Mouse (Mus musculus) small intestine, adult 2 months (tissue): ENCODE results near the gene Ascl3. TPM values are rescaled to one million over a fixed set of nuclear protein-coding genes. Genes with fewer than 3 reads are reported as not detected.

Source experiments
- H3K27ac ChIP-seq: fragments of 200-500 bp; 2 replicates; pipeline ENCODE4 v1.5.1; 2012; ENCODE audit warnings: low read depth, low read length, control low read depth, inconsistent platforms; ENCODE audit not compliant: insufficient read depth
- H3K27me3 ChIP-seq: fragments of 200-500 bp; 2 replicates; pipeline ENCODE4 v1.6.1; 2012; ENCODE audit warnings: mild to moderate bottlenecking, moderate library complexity, low read length, inconsistent platforms; ENCODE audit not compliant: control insufficient read depth, insufficient read depth
- H3K36me3 ChIP-seq: fragments of 200-500 bp; 2 replicates; pipeline ENCODE4 v1.6.1; 2012; ENCODE audit warnings: mild to moderate bottlenecking, low read length, control low read depth, inconsistent platforms; ENCODE audit not compliant: control insufficient read depth, insufficient read depth
- H3K4me1 ChIP-seq: fragments of 200-500 bp; 2 replicates; pipeline ENCODE4 v1.6.1; 2012; ENCODE audit warnings: low read length, inconsistent platforms, mixed read lengths; ENCODE audit not compliant: control insufficient read depth, insufficient read depth, insufficient read length
- H3K4me3 ChIP-seq: fragments of 200-500 bp; 2 replicates; pipeline ENCODE4 v1.5.1; 2012; ENCODE audit warnings: low read depth, mild to moderate bottlenecking, control low read depth, inconsistent platforms, low read length, moderate library complexity
- CTCF ChIP-seq: fragments of 200-500 bp; IDR thresholded peaks from 2 replicates; pipeline ENCODE4 v1.5.1; 2012; ENCODE audit warnings: low read depth, mild to moderate bottlenecking, control low read depth, inconsistent platforms, low read length, moderate library complexity, mixed read lengths; ENCODE audit not compliant: insufficient replicate concordance, insufficient read length; ENCODE audit errors: extremely low read depth
- POLR2A ChIP-seq: fragments of 200-500 bp; IDR thresholded peaks from 2 replicates; pipeline ENCODE4 v1.6.1; 2012; ENCODE audit warnings: low read depth, mild to moderate bottlenecking, control low read depth, inconsistent platforms, low read length, moderate library complexity
- WGBS: fragments of 180-500 bp; shearing (Covaris S2); methylation state at CpG from one replicate; pipeline ENCODE4 v1.1.7; 2018; 5-methylcytosine and 5-hydroxymethylcytosine counted together
- polyA plus RNA-seq: library from polyadenylated mRNA; depleted of rRNA; stranded (reverse); fragments of >200 nt; gene quantifications from 2 replicates; pipeline ENCODE4 v1.2.3, GENCODE M21; 2012

Gene Ascl3
- polyA plus RNA-seq, 1 experiment = 1.0 TPM

GRCm38 (mm10) chr7:109702721-109703120 is 28.8 kb downstream of the Ascl3 start:
- H3K27ac ChIP-seq = no peak overlapping the region
- no peak for TF ChIP-seq CTCF
- TF ChIP-seq POLR2A = no peak

GRCm38 (mm10) chr7:109700213-109700612 is 31.3 kb downstream of the Ascl3 start:
- TF ChIP-seq CTCF (no peak), POLR2A (no peak)
- no peaks in the 10 kb centered on the region for H3K27me3 ChIP-seq
- H3K36me3 ChIP-seq = no peaks in the 10 kb centered on the region
- H3K4me1 ChIP-seq = peaks cover 8% of the 10 kb centered on the region; the same call in 1 of the 2 replicates
- H3K27ac ChIP-seq = no peak overlapping the region
- no peak overlapping the region for H3K4me3 ChIP-seq

More at GRCm38 (mm10) chr7:109702721-109703120, 28.8 kb downstream of the Ascl3 start:
- no peaks in the 10 kb centered on the region for H3K27me3 ChIP-seq
- peaks cover 8% of the 10 kb centered on the region; the same call in 1 of the 2 replicates for H3K4me1 ChIP-seq
- H3K36me3 ChIP-seq = 0 out of 2 replicates have a peak, but pooled peaks cover 2% of the 10 kb centered on the region
- WGBS = 79% methylated on average over 4 of the region's 4 CpGs
- H3K4me3 ChIP-seq = no peak overlapping the region

GRCm38 (mm10) chr7:109695339-109695726 is 36.2 kb downstream of the Ascl3 start:
- H3K36me3 ChIP-seq = no peaks in the 10 kb centered on the region
- TF ChIP-seq POLR2A (no peak), CTCF (no peak)
- no peaks in the 10 kb centered on the region for H3K4me1 ChIP-seq
- WGBS = 91% methylated on average over 10 of the region's 10 CpGs
- H3K27ac ChIP-seq = no peak overlapping the region
- H3K4me3 ChIP-seq = no peak overlapping the region
- no peaks in the 10 kb centered on the region for H3K27me3 ChIP-seq

- no peak overlapping the region for H3K27ac ChIP-seq
- no peak overlapping the region for H3K4me3 ChIP-seq
- 83% methylated on average over 13 of the region's 13 CpGs for WGBS
- no peak for TF ChIP-seq CTCF
- TF ChIP-seq POLR2A = no peak
- no peaks in the 10 kb centered on the region for H3K27me3 ChIP-seq
- H3K36me3 ChIP-seq = no peaks in the 10 kb centered on the region
- no peaks in the 10 kb centered on the region for H3K4me1 ChIP-seq
These were observed 36.8 kb downstream of the Ascl3 start for GRCm38 (mm10) chr7:109694576-109695338.

GRCm38 (mm10) chr7:109690961-109691360 is 40.6 kb downstream of the Ascl3 start:
- Histone ChIP-seq H3K27me3 (no peaks in the 10 kb centered on the region), H3K4me1 (no peaks in the 10 kb centered on the region), H3K27ac (no peak overlapping the region), H3K4me3 (no peak overlapping the region), H3K36me3 (no peaks in the 10 kb centered on the region)
- WGBS = 75% methylated on average over 5 of the region's 5 CpGs
- TF ChIP-seq CTCF = no peak
- no peak for TF ChIP-seq POLR2A

- Histone ChIP-seq H3K27me3 (no peaks in the 10 kb centered on the region), H3K4me1 (no peaks in the 10 kb centered on the region), H3K27ac (no peak overlapping the region), H3K4me3 (no peak overlapping the region), H3K36me3 (no peaks in the 10 kb centered on the region)
- WGBS = 91% methylated on average over 3 of the region's 3 CpGs
- TF ChIP-seq CTCF (no peak), POLR2A (no peak)
These were observed 41.4 kb downstream of the Ascl3 start for GRCm38 (mm10) chr7:109690101-109690500.

- no peak for TF ChIP-seq POLR2A
- TF ChIP-seq CTCF = no peak
- no peaks in the 10 kb centered on the region for H3K4me1 ChIP-seq
- H3K27ac ChIP-seq = no peak overlapping the region
- WGBS = 61% methylated on average over 9 of the region's 9 CpGs
- H3K27me3 ChIP-seq = no peaks in the 10 kb centered on the region
- no peak overlapping the region for H3K4me3 ChIP-seq
- no peaks in the 10 kb centered on the region for H3K36me3 ChIP-seq
These were observed 44.9 kb downstream of the Ascl3 start for GRCm38 (mm10) chr7:109686585-109687128.
